In genomic region chr19:5825901-5826730, GRCm38 (mm10) we compare ENCODE assay signal across 20 mouse cellular contexts. TPM values are rescaled to one million over a fixed set of nuclear protein-coding genes. Genes with fewer than 3 reads are reported as not detected.
A peak's percentile ranks its signal among the peaks of the same experiment; 100 is the strongest.
DNase-seq lines count a peak whose midpoint lies in the region; ATAC-seq and TF ChIP-seq lines count a peak whose summit lies in the region.
"Had no signal": no experiment of that assay in that cellular context is flagged by ENCODE, and none has a peak within 500 bp of the region (broad histone marks: within the 10 kb centered on the region; RNA-seq: fewer than 3 reads in every experiment).

No protein-coding gene starts in this region.

- peak; percentile 9; the same call in 1 of the 2 replicates for TF ChIP-seq POLR2A in heart, adult 2 months (IDR thresholded peaks at IDR 0.05; ENCODE audit: insufficient read depth, low read depth, low read length)

- peak overlapping the region; percentile 92 for H3K27ac ChIP-seq in heart, adult 2 months
- H3K27ac ChIP-seq in heart, postnatal 0 days (ENCODE audit: low read depth) = peak overlapping the region; percentile 90; the same call in 1 of the 2 replicates
- H3K27ac ChIP-seq: forebrain, embryonic 12.5 days; hindbrain, embryonic 15.5 days; limb, embryonic 12.5 days; liver, embryonic 14.5 days; neural tube, embryonic 12.5 days had no signal

- H3K4me3 ChIP-seq in heart, adult 2 months = no peak overlapping the region
- no peak overlapping the region for H3K4me3 ChIP-seq in heart, postnatal 0 days (ENCODE audit: low read depth, low read length)
- H3K4me3 ChIP-seq in megakaryocyte, embryonic 14.5 days (replicated peaks) = peak overlapping the region; percentile 56
- H3K4me3 ChIP-seq: forebrain, embryonic 12.5 days; hindbrain, embryonic 15.5 days; intestine, embryonic 15.5 days; kidney, embryonic 15.5 days; limb, embryonic 12.5 days; neural tube, embryonic 12.5 days had no signal

- no peaks in the 10 kb centered on the region for H3K79me2 ChIP-seq in heart, adult 2 months (replicated peaks; ENCODE audit: control insufficient read depth, insufficient read depth, low read length)

- DNase-seq in heart, adult 2 months = no peak
- DNase-seq in heart, adult 11 months = no peak
- no peak for DNase-seq in heart, postnatal 0 days (ENCODE audit: low spot score)
- no peak for DNase-seq in heart, postnatal 36 days
- DNase-seq in frontal cortex, adult 2 months (ENCODE audit: extremely low spot score in 1 of 2, low spot score in 1 of 2) = no peak
- DNase-seq: adrenal gland, postnatal 25 days; gastrocnemius, postnatal 10 days; lung, postnatal 14 days; right cerebral cortex, postnatal 4 days had no signal

- H3K4me1 ChIP-seq in heart, adult 2 months (ENCODE audit: control insufficient read depth, insufficient read depth, low read length) = peaks cover 29% of the 10 kb centered on the region
- H3K4me1 ChIP-seq in heart, postnatal 0 days (ENCODE audit: control insufficient read depth, insufficient read depth) = peaks cover 48% of the 10 kb centered on the region
- peaks cover 85% of the 10 kb centered on the region for H3K4me1 ChIP-seq in megakaryocyte, embryonic 14.5 days

- H3K9me3 ChIP-seq in heart, postnatal 0 days (replicated peaks; ENCODE audit: control insufficient read depth, low read length) = no peaks in the 10 kb centered on the region
- no peaks in the 10 kb centered on the region for H3K9me3 ChIP-seq in megakaryocyte, embryonic 14.5 days
- H3K9me3 ChIP-seq: forebrain, embryonic 12.5 days; hindbrain, embryonic 15.5 days; intestine, embryonic 15.5 days; kidney, embryonic 15.5 days; limb, embryonic 12.5 days; neural tube, embryonic 12.5 days had no signal

- no peak for TF ChIP-seq CTCF in heart, adult 2 months (IDR thresholded peaks at IDR 0.05)
- TF ChIP-seq CTCF in heart, postnatal 0 days (IDR thresholded peaks at IDR 0.05; ENCODE audit: low read depth) = no peak

- no peak for TF ChIP-seq EP300 in heart, adult 2 months (IDR thresholded peaks at IDR 0.05; ENCODE audit: insufficient read depth, low read depth, low read length)
- no peak for TF ChIP-seq EP300 in heart, postnatal 0 days (IDR thresholded peaks at IDR 0.05; ENCODE audit: low read depth)

- peaks cover 51% of the 10 kb centered on the region for H3K36me3 ChIP-seq in heart, adult 2 months (ENCODE audit: control insufficient read depth, insufficient read depth, low read length)
- H3K36me3 ChIP-seq in heart, postnatal 0 days (replicated peaks; ENCODE audit: control insufficient read depth, insufficient read depth, low read length) = peaks cover 26% of the 10 kb centered on the region
- H3K36me3 ChIP-seq in megakaryocyte, embryonic 14.5 days (replicated peaks; ENCODE audit: low read length) = peaks cover 97% of the 10 kb centered on the region
- H3K36me3 ChIP-seq: forebrain, embryonic 12.5 days; hindbrain, embryonic 15.5 days; kidney, embryonic 15.5 days; limb, embryonic 12.5 days; neural tube, embryonic 12.5 days had no signal

- peak overlapping the region; percentile 11 for H3K9ac ChIP-seq in heart, adult 2 months (ENCODE audit: low read depth, low read length)
- no peak overlapping the region for H3K9ac ChIP-seq in heart, postnatal 0 days (replicated peaks; ENCODE audit: low read depth, low read length)
- H3K9ac ChIP-seq: forebrain, embryonic 12.5 days; hindbrain, embryonic 15.5 days; intestine, embryonic 15.5 days; kidney, embryonic 15.5 days; limb, embryonic 12.5 days; liver, embryonic 14.5 days; neural tube, embryonic 12.5 days had no signal

- intact Hi-C loops in heart, adult 2 months (cut with DNase I) = loop anchor here (2.0 kb wide), 1 partner anchor 13 kb away; no protein-coding TSS in a partner anchor
- intact Hi-C loops in heart, postnatal 36 days (cut with DNase I) = loop anchor here (2.0 kb wide), 1 partner anchor 15 kb away; no protein-coding TSS in a partner anchor

- 76% methylated on average over 5 of the region's 5 CpGs for WGBS in heart, adult 2 months
- 88% methylated on average over 5 of the region's 5 CpGs for WGBS in heart, postnatal 0 days

- ATAC-seq in heart, postnatal 0 days (ENCODE audit: insufficient read depth, low read depth) = no peak
- ATAC-seq in megakaryocyte, adult 5-6 weeks (ENCODE audit: poor library complexity, severe bottlenecking) = no peak
- ATAC-seq: intestine, embryonic 15.5 days had no signal

- no peaks in the 10 kb centered on the region for H3K27me3 ChIP-seq in heart, adult 2 months (ENCODE audit: control insufficient read depth, insufficient read depth, low read length)
- no peaks in the 10 kb centered on the region for H3K27me3 ChIP-seq in heart, postnatal 0 days (ENCODE audit: control insufficient read depth, insufficient read depth, low read length)
- H3K27me3 ChIP-seq in megakaryocyte, embryonic 14.5 days (replicated peaks) = no peaks in the 10 kb centered on the region
- H3K27me3 ChIP-seq: CH12.LX; hindbrain, embryonic 15.5 days; intestine, embryonic 15.5 days; kidney, embryonic 15.5 days; limb, embryonic 12.5 days had no signal

- no peak overlapping the region for H3K4me2 ChIP-seq in heart, postnatal 0 days (ENCODE audit: low read depth, low read length)
- H3K4me2 ChIP-seq: forebrain, embryonic 12.5 days; hindbrain, embryonic 15.5 days; intestine, embryonic 15.5 days; kidney, embryonic 15.5 days; limb, embryonic 12.5 days; midbrain, embryonic 11.5 days; neural tube, embryonic 12.5 days had no signal

RNA-seq across cellular contexts. Expression of gene Frmd8, which starts 49.0 kb away (rescaled TPM):
- total RNA-seq in heart, adult 2 months (2021) = 1 to 10 TPM; 7.7 to 8.4 TPM
- 7.0 and 9.3 TPM in 2 replicates for polyA plus RNA-seq in heart, adult 2 months (2012; rRNA removed)
- total RNA-seq in heart, postnatal 0 days (2014; rRNA removed; ENCODE audit: low replicate concordance) = 29.1 and 53.8 TPM in 2 replicates
- polyA plus RNA-seq in heart, postnatal 0 days (2015; fragmentation: Nextera tagmentation; extraction: Ambion mirVana) = 12.8 and 14.9 TPM in 2 replicates
- 10 to 100 TPM; 11.4 to 11.7 TPM for total RNA-seq in heart, postnatal 36 days (2021)
- 28.5 and 57.6 TPM in 2 replicates for polyA plus RNA-seq in megakaryocyte, embryonic 14.5 days (2012; ENCODE audit: insufficient read depth, low replicate concordance)
- total RNA-seq in megakaryocyte, adult 5-6 weeks (2015) = 21.4 and 21.9 TPM in 2 replicates
- 19.3 and 23.3 TPM in 2 replicates for total RNA-seq in megakaryocyte, adult 5-6 weeks (2017)
- 13.1 and 15.6 TPM in 2 replicates for polyA plus RNA-seq in frontal cortex, adult 2 months (2012; rRNA removed)

RNA-seq across cellular contexts. Expression of gene Slc25a45, which starts 51.5 kb away (rescaled TPM):
- 1 to 10 TPM; 2.8 TPM for total RNA-seq in heart, adult 2 months (2021)
- polyA plus RNA-seq in heart, adult 2 months (2012; rRNA removed) = 7.9 and 8.2 TPM in 2 replicates
- 3.1 and 4.8 TPM in 2 replicates for total RNA-seq in heart, postnatal 0 days (2014; rRNA removed; ENCODE audit: low replicate concordance)
- polyA plus RNA-seq in heart, postnatal 0 days (2015; fragmentation: Nextera tagmentation; extraction: Ambion mirVana) = 2.8 and 2.9 TPM in 2 replicates
- 1 to 10 TPM; 3.4 to 4.2 TPM for total RNA-seq in heart, postnatal 36 days (2021)
- polyA plus RNA-seq in megakaryocyte, embryonic 14.5 days (2012; ENCODE audit: insufficient read depth, low replicate concordance) = 3.6 and 6.9 TPM in 2 replicates
- total RNA-seq in megakaryocyte, adult 5-6 weeks (2015) = 55.6 and 67.9 TPM in 2 replicates
- total RNA-seq in megakaryocyte, adult 5-6 weeks (2017) = 69.1 and 73.5 TPM in 2 replicates
- 7.8 and 8.7 TPM in 2 replicates for polyA plus RNA-seq in frontal cortex, adult 2 months (2012; rRNA removed)

RNA-seq across cellular contexts. Expression of gene Scyl1, which starts 54.9 kb away (rescaled TPM):
- 10 to 100 TPM; 57.2 to 70.0 TPM for total RNA-seq in heart, adult 2 months (2021)
- polyA plus RNA-seq in heart, adult 2 months (2012; rRNA removed) = 95.6 and 113 TPM in 2 replicates
- total RNA-seq in heart, postnatal 0 days (2014; rRNA removed; ENCODE audit: low replicate concordance) = 78.0 and 82.4 TPM in 2 replicates
- 46.1 and 47.1 TPM in 2 replicates for polyA plus RNA-seq in heart, postnatal 0 days (2015; fragmentation: Nextera tagmentation; extraction: Ambion mirVana)
- 10 to 100 TPM; 69.0 to 72.9 TPM for total RNA-seq in heart, postnatal 36 days (2021)
- polyA plus RNA-seq in megakaryocyte, embryonic 14.5 days (2012; ENCODE audit: insufficient read depth, low replicate concordance) = 30.0 and 71.8 TPM in 2 replicates
- total RNA-seq in megakaryocyte, adult 5-6 weeks (2015) = 20.2 and 21.8 TPM in 2 replicates
- total RNA-seq in megakaryocyte, adult 5-6 weeks (2017) = 30.9 and 41.5 TPM in 2 replicates
- 111 and 120 TPM in 2 replicates for polyA plus RNA-seq in frontal cortex, adult 2 months (2012; rRNA removed)
